Mouse (Mus musculus) heart, adult 2 months (tissue): Measurements from ENCODE around the gene Wdr34.

Experiments used
- CTCF ChIP-seq: fragments of 200-600 bp; IDR thresholded peaks from 2 replicates; pipeline ENCODE4 v1.8.1; 2022; ENCODE audit warnings: antibody characterized with exemption, mild to moderate bottlenecking, moderate library complexity
- EP300 ChIP-seq: fragments of 200-500 bp; IDR thresholded peaks from 2 replicates; pipeline ENCODE4 v1.6.1; 2011; ENCODE audit warnings: low read depth, low read length, control low read depth; ENCODE audit not compliant: insufficient read depth
- POLR2A ChIP-seq: fragments of 200-500 bp; IDR thresholded peaks from 2 replicates; pipeline ENCODE4 v1.6.1; 2011; ENCODE audit warnings: mild to moderate bottlenecking, low read depth, low read length, control low read depth; ENCODE audit not compliant: insufficient read depth

DNA sequence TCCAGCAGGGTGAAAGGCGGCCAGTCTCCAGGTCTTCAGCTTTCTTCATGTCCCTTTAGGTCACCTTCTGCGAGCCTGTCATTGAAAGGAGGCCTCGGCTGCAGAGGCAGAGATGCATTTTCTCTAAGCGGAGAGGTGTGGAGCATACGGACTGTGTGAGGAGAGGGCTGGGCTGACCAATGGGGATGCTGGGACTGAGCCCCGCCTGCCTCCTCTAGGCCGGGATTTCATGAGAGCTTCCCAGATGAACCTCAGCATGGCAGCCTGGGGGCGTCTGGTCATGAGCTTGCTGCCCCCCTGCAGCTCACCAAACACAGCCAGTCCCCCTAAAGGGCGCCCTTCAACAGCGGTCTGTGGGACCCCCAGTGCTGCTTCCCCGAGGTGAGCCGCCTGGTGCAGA, 36.0 kb upstream of the Wdr34 start:
- TF ChIP-seq POLR2A (no peak), CTCF (no peak), EP300 (no peak)
